Mouse (Mus musculus) testis, postnatal 10 days (tissue): Measurements from ENCODE around the gene Evx1.
"Not testable (repeated sequence)": the region's sequence is repeated elsewhere in the genome, so short reads cannot be mapped to it uniquely, and the experiment has no call there.

ENCODE experiments used
- DNase-seq: peaks from one replicate; pipeline ENCODE4 v3.0.0; 2021; ENCODE audit warnings: low spot score

Gene Evx1

GRCm38 (mm10) chr6:52321826-52322315, 8.6 kb downstream of the Evx1 start:
- DNase-seq = no peak

- no peak for DNase-seq
These were observed 9.5 kb downstream of the Evx1 start for GRCm38 (mm10) chr6:52322721-52323215.

- no peak for DNase-seq
These were observed 10.0 kb downstream of the Evx1 start for GRCm38 (mm10) chr6:52323292-52323691.

GRCm38 (mm10) chr6:52324061-52324460, 10.8 kb downstream of the Evx1 start:
- DNase-seq = no peak

GRCm38 (mm10) chr6:52346816-52347215, 33.5 kb downstream of the Evx1 start:
- not testable (repeated sequence) for DNase-seq

GRCm38 (mm10) chr6:52366021-52366420, 52.7 kb downstream of the Evx1 start:
- no peak for DNase-seq

- no peak for DNase-seq
These were observed 53.2 kb downstream of the Evx1 start for GRCm38 (mm10) chr6:52366533-52366932.

- no peak for DNase-seq
These were observed 53.8 kb downstream of the Evx1 start for GRCm38 (mm10) chr6:52367067-52367466.
